Mouse (Mus musculus): ENCODE measurements around the gene Pkn1. TPM values are rescaled to one million over a fixed set of nuclear protein-coding genes. Genes with fewer than 3 reads are reported as not detected.

Pkn1 gene
- polyA plus RNA-seq, 1 experiment from 2014 or later: 21.5 TPM

DNA sequence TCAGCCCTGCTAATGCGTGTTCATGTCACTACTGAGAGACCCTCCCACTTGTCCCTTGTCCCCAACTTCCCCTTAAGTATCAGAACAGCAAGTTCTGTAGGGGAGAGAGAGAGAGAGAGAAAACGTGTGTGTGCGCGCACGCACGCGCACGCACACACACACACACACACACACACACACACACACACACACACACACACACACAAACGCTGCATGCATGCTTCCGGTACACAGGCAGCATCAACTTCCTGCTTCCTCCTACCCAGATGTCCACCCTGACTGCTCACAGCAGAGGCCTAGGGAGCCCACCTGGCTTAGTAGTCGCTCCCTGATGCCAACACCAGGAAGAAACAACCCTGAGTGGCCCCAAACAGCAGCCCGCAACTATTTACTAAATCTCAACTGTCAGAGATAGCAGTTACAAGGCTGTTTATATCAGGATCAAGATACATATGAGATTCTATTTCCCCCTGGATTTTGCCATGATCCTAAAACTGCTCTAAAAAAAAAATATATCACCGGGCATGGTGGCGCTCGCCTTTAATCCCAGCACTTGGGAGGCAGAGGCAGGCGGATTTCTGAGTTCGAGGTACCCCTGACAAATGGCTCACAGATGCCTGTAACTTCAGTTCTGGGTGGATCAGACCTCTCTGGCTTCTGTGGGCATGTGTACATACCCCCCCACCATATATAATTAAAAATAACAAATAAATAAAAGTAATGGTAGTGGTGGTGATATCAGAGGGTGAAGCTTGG is 3.5 kb downstream of the Pkn1 start:
- DNase-seq (ENCODE audit: low spot score): no peak
- WGBS: 81% methylated on average over 13 of the region's 17 CpGs
- H3K27ac ChIP-seq: no peak overlapping the region
- H3K4me3 ChIP-seq: no peak overlapping the region
- H3K36me3 ChIP-seq: peaks cover 25% of the 10 kb centered on the region
- no peaks in the 10 kb centered on the region for H3K27me3 ChIP-seq (ENCODE audit: insufficient read depth, poor library complexity, severe bottlenecking)
- no peaks in the 10 kb centered on the region for H3K9me3 ChIP-seq
- H3K4me1 ChIP-seq: peaks cover 49% of the 10 kb centered on the region

- 85% methylated on average over 11 of the region's 11 CpGs for WGBS
- H3K4me1 ChIP-seq: peaks cover 39% of the 10 kb centered on the region
Observed at GRCm38 (mm10) chr8:83694369-83695160, 4.4 kb downstream of the Pkn1 start.

DNA sequence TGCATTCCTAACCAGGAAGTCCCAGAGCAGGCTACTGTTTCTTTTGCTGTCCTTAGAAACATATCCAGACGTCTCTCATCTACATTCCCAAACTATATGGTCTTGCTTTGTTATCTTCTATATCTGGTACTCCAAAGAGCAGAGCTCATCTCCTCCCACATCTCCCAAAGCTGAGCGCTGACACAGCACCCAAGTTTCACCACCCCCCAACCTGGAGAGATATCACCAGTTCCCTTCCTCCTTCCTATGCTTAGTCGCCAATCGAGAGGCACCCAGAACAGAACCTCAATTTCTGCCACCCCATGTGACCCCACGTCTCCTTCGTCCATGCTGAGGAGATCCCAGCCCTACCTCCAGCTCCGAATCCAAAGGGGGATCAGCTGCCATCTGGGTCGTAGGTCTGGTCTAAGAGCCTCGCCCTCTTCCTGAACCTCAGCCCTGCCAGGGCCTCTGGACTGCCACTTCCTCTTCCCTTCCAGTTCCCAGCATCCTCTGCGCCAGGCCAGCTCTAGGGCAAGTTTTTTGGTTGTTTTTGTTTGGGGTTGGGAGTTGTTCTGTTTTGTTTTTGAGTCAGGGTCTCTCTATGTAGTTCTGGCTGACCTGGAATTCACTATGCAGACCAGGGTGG is 5.3 kb downstream of the Pkn1 start:
- Histone ChIP-seq H3K9me3 (no peaks in the 10 kb centered on the region), H3K4me1 (peaks cover 33% of the 10 kb centered on the region), H3K27ac (0 out of 2 replicates have a peak overlapping the region, but pooled peaks have one; percentile 22), H3K27me3 (ENCODE audit: insufficient read depth, poor library complexity, severe bottlenecking) (no peaks in the 10 kb centered on the region), H3K36me3 (peaks cover 37% of the 10 kb centered on the region), H3K4me3 (no peak overlapping the region)
- no peak for DNase-seq (ENCODE audit: low spot score)
- WGBS: 75% methylated on average over 10 of the region's 10 CpGs

More at GRCm38 (mm10) chr8:83694369-83695160, 4.4 kb downstream of the Pkn1 start:
- Histone ChIP-seq H3K27me3 (ENCODE audit: insufficient read depth, poor library complexity, severe bottlenecking) (no peaks in the 10 kb centered on the region), H3K27ac (no peak overlapping the region), H3K36me3 (peaks cover 35% of the 10 kb centered on the region), H3K9me3 (no peaks in the 10 kb centered on the region), H3K4me3 (no peak overlapping the region)
- DNase-seq (ENCODE audit: low spot score): no peak

- H3K4me3 ChIP-seq: no peak overlapping the region
- 88% methylated on average over 6 of the region's 6 CpGs for WGBS
- H3K27ac ChIP-seq: no peak overlapping the region
- peaks cover 72% of the 10 kb centered on the region for H3K36me3 ChIP-seq
- no peak for DNase-seq (ENCODE audit: low spot score)
- H3K27me3 ChIP-seq (ENCODE audit: insufficient read depth, poor library complexity, severe bottlenecking): no peaks in the 10 kb centered on the region
- H3K9me3 ChIP-seq: no peaks in the 10 kb centered on the region
- peaks cover 6% of the 10 kb centered on the region; the same call in 1 of the 2 replicates for H3K4me1 ChIP-seq
Observed at GRCm38 (mm10) chr8:83689264-83689663, 9.7 kb downstream of the Pkn1 start.

GRCm38 (mm10) chr8:83684517-83684916 is 14.5 kb downstream of the Pkn1 start:
- Histone ChIP-seq H3K36me3 (peaks cover 79% of the 10 kb centered on the region), H3K4me3 (no peak overlapping the region), H3K9me3 (no peaks in the 10 kb centered on the region), H3K27me3 (ENCODE audit: insufficient read depth, poor library complexity, severe bottlenecking) (no peaks in the 10 kb centered on the region), H3K4me1 (peaks cover 21% of the 10 kb centered on the region), H3K27ac (no peak overlapping the region)
- DNase-seq (ENCODE audit: low spot score): no peak
- 81% methylated on average over 9 of the region's 9 CpGs for WGBS

DNA sequence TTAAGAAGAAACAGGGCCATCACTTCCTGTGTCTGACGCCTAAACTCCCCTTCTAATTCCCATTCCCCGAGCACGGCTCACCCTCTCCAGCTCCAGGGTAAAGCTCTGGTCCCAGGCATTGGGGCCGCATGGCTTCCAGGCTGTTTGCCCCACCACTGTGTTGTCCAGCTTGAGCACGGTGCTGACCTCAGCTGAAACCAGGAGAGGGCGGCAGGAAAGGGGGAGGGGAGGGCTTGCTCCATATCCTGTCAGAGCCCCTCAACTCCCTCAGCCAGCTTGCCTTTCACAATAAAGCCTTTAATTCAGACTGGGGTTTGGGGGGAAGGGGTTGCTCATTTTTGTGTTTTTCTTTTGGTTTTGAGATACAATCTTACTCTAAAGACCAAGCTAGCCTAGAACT is 17.9 kb downstream of the Pkn1 start:
- Histone ChIP-seq H3K27me3 (ENCODE audit: insufficient read depth, poor library complexity, severe bottlenecking) (no peaks in the 10 kb centered on the region), H3K4me3 (no peak overlapping the region), H3K4me1 (peaks cover 27% of the 10 kb centered on the region), H3K27ac (peak overlapping the region; percentile 59), H3K9me3 (no peaks in the 10 kb centered on the region), H3K36me3 (peaks cover 95% of the 10 kb centered on the region)
- DNase-seq (ENCODE audit: low spot score): no peak
- WGBS: 18% methylated on average over 6 of the region's 6 CpGs

DNA sequence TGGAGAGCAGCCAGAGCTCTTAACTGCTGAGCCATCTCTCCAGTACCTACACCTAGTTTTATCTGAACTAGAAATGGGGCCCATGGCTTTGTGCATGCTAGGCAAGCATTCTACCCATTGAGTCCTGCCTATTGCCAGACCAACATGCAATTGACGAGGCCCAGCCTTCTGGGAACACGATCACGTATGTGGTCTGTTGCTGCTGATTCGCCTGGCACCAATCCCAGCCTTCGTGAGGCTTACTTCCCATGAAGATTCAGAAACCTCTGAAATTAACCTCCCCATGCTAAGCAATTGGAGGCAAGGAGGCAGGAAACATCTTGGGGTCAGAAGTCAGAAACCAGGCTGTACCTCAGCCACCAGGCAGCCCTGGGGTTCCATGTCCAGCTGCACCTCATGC is 18.4 kb downstream of the Pkn1 start:
- Histone ChIP-seq H3K36me3 (peaks cover 93% of the 10 kb centered on the region), H3K27ac (peak overlapping the region; percentile 59), H3K9me3 (no peaks in the 10 kb centered on the region), H3K4me3 (no peak overlapping the region), H3K27me3 (ENCODE audit: insufficient read depth, poor library complexity, severe bottlenecking) (no peaks in the 10 kb centered on the region), H3K4me1 (peaks cover 27% of the 10 kb centered on the region)
- no peak for DNase-seq (ENCODE audit: low spot score)
- WGBS: 87% methylated on average over 5 of the region's 5 CpGs

DNA sequence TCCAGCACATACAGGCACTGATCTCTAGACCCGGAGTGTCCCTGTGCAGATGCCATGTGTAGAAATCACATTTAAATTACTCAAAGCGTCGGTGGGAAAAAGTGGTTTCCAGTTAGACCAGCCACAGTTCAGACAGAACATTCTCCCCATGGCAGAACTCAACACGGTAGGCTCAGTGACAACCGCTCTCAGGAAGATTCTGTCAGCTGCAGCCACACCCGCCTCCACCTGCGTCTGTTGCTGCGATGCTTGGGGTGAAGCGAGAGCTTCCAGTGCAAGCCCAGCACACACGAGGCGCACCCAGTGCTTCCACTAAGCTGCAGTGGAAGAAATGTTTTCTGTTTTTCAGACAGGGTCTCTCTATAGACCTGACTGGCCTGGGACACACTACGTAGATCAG is 19.1 kb downstream of the Pkn1 start:
- no peaks in the 10 kb centered on the region for H3K27me3 ChIP-seq (ENCODE audit: insufficient read depth, poor library complexity, severe bottlenecking)
- no peaks in the 10 kb centered on the region for H3K9me3 ChIP-seq
- no peak for DNase-seq (ENCODE audit: low spot score)
- H3K27ac ChIP-seq: no peak overlapping the region
- no peak overlapping the region for H3K4me3 ChIP-seq
- 88% methylated on average over 12 of the region's 12 CpGs for WGBS
- H3K36me3 ChIP-seq: peaks cover 86% of the 10 kb centered on the region
- H3K4me1 ChIP-seq: peaks cover 27% of the 10 kb centered on the region

DNA sequence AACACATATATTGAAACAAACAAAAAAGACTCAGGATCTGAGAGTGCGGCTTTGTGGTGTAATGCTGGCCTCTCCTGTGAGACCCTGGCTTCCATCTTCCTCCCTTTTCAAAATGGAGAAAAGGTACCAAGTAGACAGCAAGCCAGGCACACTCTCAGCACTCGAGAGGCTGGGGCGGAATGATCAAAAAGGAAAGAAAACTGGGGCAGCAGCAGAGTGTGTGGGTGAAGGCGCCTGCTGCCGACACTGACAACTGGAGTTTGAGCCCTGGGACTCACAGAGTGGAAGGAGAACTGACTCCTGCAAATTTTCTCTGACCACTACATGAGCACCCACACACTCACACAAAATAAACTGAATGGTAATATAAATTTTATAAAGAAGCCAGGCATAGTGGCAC is 24.5 kb downstream of the Pkn1 start:
- Histone ChIP-seq H3K4me3 (no peak overlapping the region), H3K36me3 (peaks cover 79% of the 10 kb centered on the region), H3K9me3 (no peaks in the 10 kb centered on the region), H3K27ac (no peak overlapping the region), H3K4me1 (peaks cover 22% of the 10 kb centered on the region), H3K27me3 (ENCODE audit: insufficient read depth, poor library complexity, severe bottlenecking) (no peaks in the 10 kb centered on the region)
- no peak for DNase-seq (ENCODE audit: low spot score)
- whole genome bisulfite sequencing: 87% methylated on average over 5 of the region's 5 CpGs

- Histone ChIP-seq H3K27me3 (ENCODE audit: insufficient read depth, poor library complexity, severe bottlenecking) (peaks cover 13% of the 10 kb centered on the region), H3K4me3 (no peak overlapping the region), H3K9me3 (no peaks in the 10 kb centered on the region), H3K4me1 (peaks cover 33% of the 10 kb centered on the region), H3K36me3 (peaks cover 67% of the 10 kb centered on the region), H3K27ac (no peak overlapping the region)
- no peak for DNase-seq (ENCODE audit: low spot score)
- 54% methylated on average over 5 of the region's 5 CpGs for WGBS
Observed at GRCm38 (mm10) chr8:83672936-83673335, 26.0 kb downstream of the Pkn1 start.

GRCm38 (mm10) chr8:83669013-83669412 is 30.0 kb downstream of the Pkn1 start:
- no peak overlapping the region; the same call in 1 of the 2 replicates for H3K27ac ChIP-seq
- no peak overlapping the region for H3K4me3 ChIP-seq
- H3K36me3 ChIP-seq: peaks cover 53% of the 10 kb centered on the region
- H3K4me1 ChIP-seq: peaks cover 46% of the 10 kb centered on the region
- H3K9me3 ChIP-seq: no peaks in the 10 kb centered on the region
- DNase-seq (ENCODE audit: low spot score): no peak
- 69% methylated on average over 16 of the region's 16 CpGs for WGBS
- peaks cover 27% of the 10 kb centered on the region for H3K27me3 ChIP-seq (ENCODE audit: insufficient read depth, poor library complexity, severe bottlenecking)

DNA sequence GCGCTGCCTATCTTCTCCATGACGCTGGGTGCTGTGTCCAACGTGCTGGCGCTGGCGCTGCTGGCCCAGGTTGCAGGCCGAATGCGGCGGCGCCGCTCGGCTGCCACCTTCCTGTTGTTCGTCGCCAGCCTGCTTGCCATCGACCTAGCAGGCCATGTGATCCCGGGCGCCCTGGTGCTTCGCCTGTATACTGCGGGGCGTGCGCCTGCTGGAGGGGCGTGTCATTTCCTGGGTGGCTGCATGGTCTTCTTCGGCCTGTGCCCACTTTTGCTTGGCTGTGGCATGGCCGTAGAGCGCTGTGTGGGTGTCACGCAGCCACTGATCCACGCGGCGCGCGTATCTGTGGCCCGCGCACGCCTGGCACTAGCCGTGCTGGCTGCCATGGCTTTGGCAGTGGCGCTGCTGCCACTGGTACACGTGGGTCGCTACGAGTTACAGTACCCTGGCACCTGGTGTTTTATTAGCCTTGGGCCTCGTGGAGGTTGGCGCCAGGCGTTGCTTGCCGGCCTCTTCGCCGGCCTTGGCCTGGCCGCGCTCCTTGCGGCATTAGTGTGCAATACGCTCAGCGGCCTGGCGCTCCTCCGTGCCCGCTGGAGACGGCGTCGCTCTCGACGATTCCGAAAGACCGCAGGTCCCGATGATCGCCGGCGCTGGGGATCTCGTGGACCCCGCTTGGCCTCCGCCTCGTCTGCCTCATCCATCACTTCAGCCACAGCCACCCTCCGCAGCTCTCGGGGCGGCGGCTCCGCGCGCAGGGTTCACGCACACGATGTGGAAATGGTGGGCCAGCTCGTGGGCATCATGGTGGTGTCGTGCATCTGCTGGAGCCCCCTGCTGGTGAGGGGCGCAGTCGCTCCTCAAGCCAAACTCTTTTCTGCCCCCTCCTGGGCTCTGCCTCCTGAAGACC is 30.7 kb downstream of the Pkn1 start:
- Histone ChIP-seq H3K27ac (peak overlapping the region; percentile 77), H3K4me3 (peak overlapping the region; percentile 61), H3K36me3 (peaks cover 52% of the 10 kb centered on the region), H3K27me3 (ENCODE audit: insufficient read depth, poor library complexity, severe bottlenecking) (peaks cover 27% of the 10 kb centered on the region), H3K4me1 (peaks cover 46% of the 10 kb centered on the region), H3K9me3 (no peaks in the 10 kb centered on the region)
- peak; percentile 86 for DNase-seq (ENCODE audit: low spot score)
- 20% methylated on average over 80 of the region's 80 CpGs for WGBS
